Mouse (Mus musculus): ENCODE data around the gene Olfr1013.

DNA sequence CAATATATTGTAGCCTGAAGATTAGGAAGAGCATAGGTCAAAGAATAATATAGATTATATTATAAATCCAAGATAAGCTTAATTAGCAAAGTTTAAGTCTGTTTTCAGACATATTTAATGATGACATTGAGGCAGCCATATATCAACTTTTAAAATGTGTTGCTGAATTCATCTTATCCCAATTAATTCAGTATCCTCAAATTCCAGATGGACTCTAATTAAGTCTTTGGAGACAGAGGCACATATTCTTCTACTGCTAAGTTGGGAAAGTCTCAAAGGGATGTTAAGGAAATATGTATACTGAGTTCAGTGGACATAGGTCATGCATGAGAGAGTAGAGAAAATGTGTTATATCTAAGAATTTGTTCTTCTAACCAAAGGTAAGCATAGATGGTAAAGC, 14.8 kb downstream of the Olfr1013 start, which contains the start of gene Olfr1015:
- TF ChIP-seq CTCF (conservative IDR thresholded peaks at IDR 0.05 in 1 of 2, IDR thresholded peaks at IDR 0.05 in 1 of 2; ENCODE audit: low read depth in 2 of 2, low read length in 2 of 2), result no peak
- no peak for TF ChIP-seq TCF12 (IDR thresholded peaks at IDR 0.05; ENCODE audit: low read depth, low read length)
